Mouse (Mus musculus): ENCODE results near the gene Mdc1.

Gene Mdc1

DNA sequence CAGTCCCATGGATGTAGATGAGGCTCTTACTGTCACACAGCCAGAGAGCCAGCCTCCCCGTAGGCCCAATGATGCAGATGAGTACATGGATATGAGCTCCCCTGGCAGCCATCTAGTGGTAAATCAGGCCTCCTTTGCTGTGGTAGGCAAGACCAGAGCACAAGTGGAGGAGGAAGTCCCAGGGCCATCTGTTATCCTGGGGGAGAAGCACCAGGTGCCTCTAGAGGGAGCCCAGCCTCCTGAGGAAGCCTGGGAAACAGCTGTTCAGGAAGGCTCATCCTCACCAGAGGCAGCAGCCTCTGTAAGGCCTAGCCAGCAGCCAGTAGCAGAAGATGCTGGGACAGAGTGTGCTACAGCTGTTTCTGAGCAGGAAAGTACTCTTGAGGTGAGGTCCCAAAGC lies 6.8 kb downstream of the Mdc1 start:
- DNase-seq (ENCODE audit: low read depth, low spot score), result no peak

DNA sequence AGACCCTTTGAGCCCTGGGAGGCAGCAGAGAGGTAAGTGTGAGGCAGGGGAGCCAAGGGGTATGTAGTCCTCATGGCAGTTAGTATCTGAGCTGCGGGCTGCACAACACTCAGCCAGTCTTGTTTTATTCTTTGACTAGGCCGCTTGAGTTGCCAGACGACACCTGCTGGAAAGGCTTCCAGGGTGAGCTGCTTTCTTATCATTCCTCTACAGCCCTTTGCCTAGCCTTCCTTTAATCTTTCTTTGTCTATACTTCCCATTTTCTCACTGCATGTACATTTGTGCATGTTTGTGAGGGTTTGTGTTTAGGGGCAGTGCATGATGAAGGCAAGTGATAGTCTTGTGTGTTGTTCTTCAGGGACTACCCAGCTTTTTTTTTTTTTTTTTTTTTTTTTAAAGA lies 9.7 kb downstream of the Mdc1 start:
- DNase-seq (ENCODE audit: low read depth, low spot score), result no peak

DNA sequence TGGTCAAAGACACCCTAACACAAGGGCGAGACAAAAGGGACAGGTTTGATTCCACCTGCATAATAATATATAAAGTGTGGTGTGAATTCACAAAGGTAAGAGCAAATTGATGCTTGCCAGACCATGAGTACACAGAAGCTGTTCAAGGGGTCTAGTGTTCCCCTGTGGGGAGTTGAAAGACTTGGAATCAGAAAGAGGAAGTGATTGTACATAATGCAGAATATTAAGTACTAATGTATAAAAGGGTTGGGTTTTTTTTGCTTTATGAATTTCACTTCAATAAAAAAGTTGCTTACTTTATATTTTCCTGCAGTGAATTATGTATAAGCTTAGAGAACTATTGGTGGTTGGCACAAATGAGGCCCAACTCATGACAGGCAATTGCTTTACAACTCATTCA lies 18.1 kb downstream of the Mdc1 start:
- no peak for DNase-seq (ENCODE audit: low read depth, low spot score)

DNA sequence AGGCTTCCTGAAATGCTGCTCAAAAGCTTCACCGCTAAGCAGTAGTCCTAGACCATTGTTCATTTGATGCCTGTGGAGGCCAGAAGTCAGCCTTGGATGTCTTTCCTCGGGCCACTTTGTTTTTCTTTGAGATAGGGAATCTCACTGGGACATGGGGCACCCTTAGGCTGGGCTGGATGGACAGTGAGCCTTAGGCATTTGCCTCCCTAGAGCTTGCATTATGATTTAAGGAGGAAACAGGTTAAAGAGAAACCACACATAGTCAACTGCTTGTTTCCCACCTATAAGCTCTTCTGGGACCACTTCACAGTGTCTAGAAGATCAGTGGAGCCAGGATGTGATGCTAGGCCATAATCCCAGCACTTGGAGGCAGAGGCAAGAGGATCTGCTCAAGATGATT lies 18.5 kb downstream of the Mdc1 start:
- no peak for DNase-seq (ENCODE audit: low read depth, low spot score)

DNA sequence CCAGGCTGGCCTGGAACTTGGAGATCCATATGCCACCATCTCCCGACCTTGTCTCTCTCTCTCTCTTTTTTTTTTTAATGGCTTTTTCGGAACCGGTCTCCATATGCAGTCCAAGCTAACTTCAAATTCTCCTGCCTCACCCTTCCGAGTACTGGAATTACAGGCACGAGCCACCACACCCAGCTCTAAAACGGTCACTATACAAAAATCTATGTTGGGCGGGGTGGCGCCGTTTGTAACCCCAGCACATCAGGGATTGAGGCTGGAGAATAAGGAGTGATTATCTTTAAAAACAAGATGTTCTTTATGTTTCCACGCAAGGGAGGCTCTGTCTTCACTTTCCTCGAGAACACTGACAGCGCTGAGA lies 19.5 kb downstream of the Mdc1 start:
- no peak for DNase-seq (ENCODE audit: low read depth, low spot score)

- DNase-seq (ENCODE audit: low read depth, low spot score), result peak; percentile 74
Observed at GRCm38 (mm10) chr17:35861198-35861857, 20.0 kb downstream of the Mdc1 start, which contains the start of gene Nrm. Gene Nrm, plus strand, starts transcription at chr17:35861318.

- no peak for DNase-seq (ENCODE audit: low read depth, low spot score)
Observed at GRCm38 (mm10) chr17:35864832-35865353, 23.6 kb downstream of the Mdc1 start.

DNA sequence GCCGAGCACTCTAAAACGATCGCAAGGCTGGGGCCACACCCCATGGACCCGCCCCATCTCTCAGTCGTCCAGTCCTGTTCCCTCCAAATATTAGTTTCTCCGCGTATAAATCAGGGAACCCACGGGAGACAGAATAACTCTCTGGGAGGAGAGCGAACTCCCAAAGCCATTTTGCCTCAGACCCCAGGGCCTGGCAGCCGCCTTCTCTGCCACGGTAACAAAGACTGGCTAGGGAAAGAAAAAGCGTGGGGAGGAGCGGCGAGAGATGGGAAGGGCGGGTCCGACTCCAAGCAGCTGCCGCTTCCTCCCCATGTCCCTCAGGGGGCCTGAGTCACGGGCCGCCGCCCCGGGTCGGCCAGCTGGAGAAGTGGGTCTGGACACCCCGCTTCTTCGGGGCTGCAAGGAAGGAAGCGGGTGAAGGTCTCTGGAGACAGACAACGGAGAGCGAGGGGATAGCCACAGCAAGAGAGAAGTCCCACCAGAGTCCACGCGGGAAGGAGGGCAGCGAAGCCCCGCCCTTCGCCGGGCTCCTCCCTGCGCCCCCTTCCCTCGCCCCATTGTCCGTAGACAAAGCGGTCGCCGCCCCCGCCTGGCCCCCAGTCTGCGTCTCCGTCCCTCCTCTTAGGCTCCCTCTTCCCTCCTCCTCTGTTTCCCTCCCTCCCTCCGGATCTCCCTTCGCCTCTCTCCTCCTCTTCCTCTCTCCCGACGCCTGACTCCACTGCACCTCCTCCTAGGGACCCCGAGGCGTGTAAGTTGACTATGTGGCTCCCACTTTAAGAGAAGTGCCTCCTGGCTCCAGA lies 24.4 kb downstream of the Mdc1 start, which contains the start of gene Ppp1r18:
Ppp1r18 (plus strand) TSS at position 113 of the 800 bp plus-strand sequence.
- no peak for DNase-seq (ENCODE audit: low read depth, low spot score)

DNA sequence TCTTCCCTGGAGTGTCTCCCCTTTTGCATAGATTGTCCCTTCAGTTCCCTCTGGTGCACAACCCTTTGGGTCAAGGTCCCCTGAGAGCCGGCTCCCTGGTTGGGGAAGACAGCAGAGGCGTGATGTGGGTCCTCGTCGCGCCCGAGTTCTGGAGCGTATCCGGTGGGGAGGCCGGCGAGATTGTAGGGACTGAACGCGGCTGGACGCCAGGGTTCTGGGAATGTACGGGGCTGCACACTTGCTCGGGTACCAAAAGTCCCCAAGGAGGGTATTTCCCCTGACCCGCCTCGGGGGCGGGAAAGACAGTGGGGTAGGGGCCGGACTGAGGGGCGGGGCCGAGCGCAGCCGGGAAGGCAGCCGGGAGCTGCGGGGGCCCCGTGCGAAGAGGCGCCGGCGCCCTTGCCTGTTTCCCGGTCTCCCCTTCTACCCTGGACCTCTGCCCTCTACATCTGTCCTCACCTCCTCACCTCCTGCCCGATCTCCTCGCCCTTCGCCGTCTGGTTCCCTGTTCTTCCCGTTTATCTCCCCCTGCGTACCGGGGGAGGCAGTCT lies 25.0 kb downstream of the Mdc1 start:
- no peak for DNase-seq (ENCODE audit: low read depth, low spot score)

GRCm38 (mm10) chr17:35866911-35867890 lies 25.9 kb downstream of the Mdc1 start:
- DNase-seq (ENCODE audit: low read depth, low spot score), result no peak

GRCm38 (mm10) chr17:35868165-35868820 lies 27.0 kb downstream of the Mdc1 start:
- no peak for DNase-seq (ENCODE audit: low read depth, low spot score)

GRCm38 (mm10) chr17:35868961-35869345 lies 27.6 kb downstream of the Mdc1 start:
- no peak for DNase-seq (ENCODE audit: low read depth, low spot score)

DNA sequence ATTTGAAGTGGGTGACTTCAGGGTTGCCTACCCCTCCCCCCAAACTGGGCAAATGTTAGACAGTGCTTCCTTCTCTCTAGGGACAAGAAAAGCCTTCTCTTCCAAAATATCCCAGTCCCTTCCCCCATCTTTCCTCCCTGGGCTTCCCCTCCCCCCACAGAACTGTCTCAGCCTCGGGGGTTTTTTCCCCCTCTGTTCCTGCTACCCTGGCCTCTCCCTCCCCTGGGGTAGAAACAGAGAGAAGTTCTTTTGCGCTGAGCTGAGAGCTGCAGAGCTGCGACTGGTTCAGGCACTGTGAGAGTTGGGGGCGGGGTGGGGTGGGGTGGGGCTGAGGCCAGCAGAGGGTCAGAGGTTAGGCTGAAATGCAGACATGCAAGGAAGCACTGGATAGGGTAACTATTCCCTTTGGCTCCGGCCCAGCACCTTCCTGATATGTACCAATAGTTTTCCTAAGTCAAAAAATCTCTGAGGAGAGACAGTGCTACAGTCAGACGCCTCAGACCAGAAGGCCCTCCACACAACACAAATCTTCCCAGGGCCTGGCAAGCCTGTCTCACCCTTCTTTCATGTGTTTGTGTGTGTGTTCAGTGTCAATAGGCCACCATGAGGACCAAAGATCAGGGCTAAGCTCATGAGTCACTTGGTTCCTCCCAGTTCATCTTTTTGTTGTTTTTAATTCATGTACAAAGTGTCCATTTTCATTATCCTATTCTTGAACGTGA lies 28.2 kb downstream of the Mdc1 start:
- no peak for DNase-seq (ENCODE audit: low read depth, low spot score)

DNA sequence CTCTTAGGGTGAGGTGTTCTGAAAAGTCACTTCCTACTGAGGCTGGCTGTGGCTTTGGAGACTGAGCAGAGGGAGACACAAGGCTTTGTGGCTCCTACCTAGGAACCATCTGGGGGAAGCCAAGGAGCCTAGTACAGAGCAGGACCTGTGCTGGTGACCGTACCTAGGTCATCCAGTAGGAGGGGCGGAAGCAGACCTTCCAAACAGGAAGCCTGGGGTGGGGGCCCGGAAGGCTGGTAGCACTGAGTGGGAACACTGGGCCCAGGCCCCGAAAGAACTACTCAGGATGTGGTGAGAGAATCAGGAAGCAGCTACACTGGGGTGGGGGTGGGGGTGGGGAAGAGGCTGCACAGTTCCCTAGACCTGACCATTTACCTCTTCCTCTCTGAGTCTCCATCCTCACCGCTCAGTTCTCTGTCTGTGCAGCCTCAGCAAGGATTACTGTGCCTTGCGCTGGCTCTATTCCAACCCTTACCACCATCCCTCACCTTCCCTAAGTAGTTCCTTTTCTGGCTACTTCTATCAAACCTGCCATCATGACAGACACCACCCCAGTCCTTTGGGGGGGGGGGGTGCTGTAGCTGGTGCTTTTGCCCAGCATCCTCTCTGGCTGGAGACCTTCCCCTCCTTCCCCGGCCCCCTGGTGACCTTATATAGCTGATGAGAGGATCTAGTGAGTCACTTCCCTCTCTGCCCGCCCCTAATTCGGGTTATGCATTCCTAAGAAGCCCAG lies 29.0 kb downstream of the Mdc1 start:
- no peak for DNase-seq (ENCODE audit: low read depth, low spot score)

GRCm38 (mm10) chr17:35870884-35871696 lies 29.8 kb downstream of the Mdc1 start:
- no peak for DNase-seq (ENCODE audit: low read depth, low spot score)

- DNase-seq (ENCODE audit: low read depth, low spot score), result peak; percentile 55
Observed at GRCm38 (mm10) chr17:35873774-35874519, 32.6 kb downstream of the Mdc1 start.

GRCm38 (mm10) chr17:35874721-35875120 lies 33.4 kb downstream of the Mdc1 start:
- peak; percentile 46 for DNase-seq (ENCODE audit: low read depth, low spot score)

All from telencephalon, adult 2 months (tissue).